Mouse (Mus musculus): ENCODE measurements around the gene Slc27a5. TPM values are rescaled to one million over a fixed set of nuclear protein-coding genes. Genes with fewer than 3 reads are reported as not detected.
A peak's percentile ranks its signal among the peaks of the same experiment; 100 is the strongest.

Gene Slc27a5
- polyA plus RNA-seq, 1 experiment from 2014 or later = not detected

DNA sequence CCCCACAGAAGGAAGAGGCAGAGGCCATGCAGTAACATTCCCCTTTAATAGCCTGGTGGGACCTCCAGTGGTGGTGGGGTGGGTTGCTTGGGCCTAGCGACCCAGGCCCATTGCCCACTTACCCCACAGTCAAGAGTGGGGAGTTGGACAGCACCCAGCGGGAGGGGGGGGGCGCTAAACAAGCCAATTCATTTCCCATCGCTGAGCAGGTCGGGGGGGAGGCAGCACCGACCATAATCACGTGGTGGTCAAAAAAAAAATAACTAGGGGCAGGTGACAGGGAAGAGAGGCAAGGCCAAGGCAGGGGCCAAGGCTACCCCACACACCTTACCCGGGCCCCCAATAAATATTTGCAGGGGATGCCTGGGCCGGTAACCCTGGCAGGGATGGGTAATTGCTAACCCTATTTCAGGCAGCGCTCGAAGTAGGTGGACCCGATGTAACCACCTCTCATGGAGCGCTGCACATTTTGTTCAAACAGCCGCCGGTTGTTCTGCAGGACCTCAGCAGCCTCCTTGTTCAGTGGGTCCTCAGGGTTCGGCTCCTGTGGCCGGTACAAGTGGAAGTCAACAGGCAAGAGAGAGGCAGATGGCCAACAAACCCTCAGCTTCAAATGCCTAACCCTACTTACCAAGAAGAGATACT lies 37.3 kb upstream of the Slc27a5 start:
- Histone ChIP-seq H3K4me1 (peaks cover 58% of the 10 kb centered on the region), H3K4me3 (peak overlapping the region; percentile 82), H3K36me3 (replicated peaks) (peaks cover 55% of the 10 kb centered on the region), H3K9me3 (no peaks in the 10 kb centered on the region; the same call in 1 of the 2 replicates), H3K27me3 (ENCODE audit: poor library complexity, severe bottlenecking) (no peaks in the 10 kb centered on the region), H3K27ac (peak overlapping the region; percentile 90)
- DNase-seq (ENCODE audit: extremely low spot score, low spot score) = no peak
- WGBS = 89% methylated on average over 17 of the region's 17 CpGs

DNA sequence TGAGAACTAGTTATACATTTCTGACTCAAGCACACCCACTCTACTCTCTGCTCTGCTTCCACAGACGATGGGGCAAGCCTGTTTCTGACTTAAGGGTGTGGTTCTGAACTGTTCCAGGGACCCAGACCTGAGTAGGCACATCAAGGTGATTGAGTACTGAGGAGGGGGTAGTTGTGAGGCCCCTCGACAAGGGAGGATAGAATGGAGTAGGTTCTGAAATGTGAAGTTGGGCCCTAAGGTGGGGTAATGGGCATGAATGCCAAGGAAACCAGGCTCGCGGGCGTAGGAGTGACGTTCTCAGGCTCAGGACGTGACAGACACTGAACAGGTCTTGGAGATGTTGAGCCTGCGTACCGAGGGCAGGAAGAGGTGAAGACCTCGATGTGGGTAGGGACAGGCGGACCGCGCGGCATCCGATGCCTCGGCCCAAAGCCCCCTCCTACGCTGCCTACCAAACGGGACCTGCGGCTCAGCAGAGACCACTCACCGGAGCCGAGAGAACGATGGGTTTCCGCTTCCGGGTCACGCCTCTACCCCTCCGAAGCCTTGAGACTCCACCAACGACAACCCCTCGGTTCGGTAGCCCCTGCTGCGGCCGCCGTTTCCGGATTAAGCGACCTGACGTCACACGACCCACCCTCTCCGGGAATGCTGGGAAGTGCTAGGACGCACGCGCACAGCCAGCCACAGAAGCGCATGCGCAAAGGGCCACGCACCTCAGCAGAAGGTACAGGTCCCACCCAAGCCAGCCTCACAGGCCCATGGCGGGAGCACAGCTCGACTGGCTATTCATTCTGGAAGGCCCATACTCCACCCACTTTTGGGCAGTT lies 36.4 kb upstream of the Slc27a5 start, which contains the start of gene Chmp2a:
Gene Chmp2a, minus strand, starts transcription at position 660 of the 830 bp plus-strand sequence.
- WGBS = under 1% methylated on average over 45 of the region's 45 CpGs
- DNase-seq (ENCODE audit: extremely low spot score, low spot score) = peak; percentile 99

GRCm38 (mm10) chr7:13033451-13034147 lies 35.6 kb upstream of the Slc27a5 start:
- Histone ChIP-seq H3K9me3 (no peaks in the 10 kb centered on the region; the same call in 1 of the 2 replicates), H3K4me1 (peaks cover 48% of the 10 kb centered on the region), H3K27me3 (ENCODE audit: poor library complexity, severe bottlenecking) (no peaks in the 10 kb centered on the region), H3K27ac (peak overlapping the region; percentile 90), H3K4me3 (peak overlapping the region; percentile 82), H3K36me3 (replicated peaks) (peaks cover 73% of the 10 kb centered on the region)
- peak; percentile 21 for DNase-seq (ENCODE audit: extremely low spot score, low spot score)
- WGBS = 54% methylated on average over 13 of the region's 13 CpGs

More for the DNA sequence above, 36.4 kb upstream of the Slc27a5 start, which contains the start of gene Chmp2a:
- peak within 1 kb of the TSS; percentile 90 for H3K27ac ChIP-seq
- H3K9me3 ChIP-seq = no peaks in the 10 kb centered on the region; the same call in 1 of the 2 replicates
- H3K4me3 ChIP-seq = peak within 1 kb of the TSS; percentile 82
- H3K36me3 ChIP-seq (replicated peaks) = peaks cover 65% of the 10 kb centered on the region
- H3K27me3 ChIP-seq (ENCODE audit: poor library complexity, severe bottlenecking) = no peaks in the 10 kb centered on the region
- H3K4me1 ChIP-seq = peaks cover 56% of the 10 kb centered on the region

GRCm38 (mm10) chr7:13032541-13032940 lies 34.5 kb upstream of the Slc27a5 start:
- Histone ChIP-seq H3K9me3 (no peaks in the 10 kb centered on the region), H3K27ac (no peak overlapping the region), H3K4me1 (peaks cover 46% of the 10 kb centered on the region), H3K4me3 (peak overlapping the region; percentile 10; the same call in 1 of the 2 replicates), H3K27me3 (ENCODE audit: poor library complexity, severe bottlenecking) (no peaks in the 10 kb centered on the region), H3K36me3 (replicated peaks) (peaks cover 83% of the 10 kb centered on the region)
- peak; percentile 23 for DNase-seq (ENCODE audit: extremely low spot score, low spot score)
- 93% methylated on average over 7 of the region's 7 CpGs for WGBS

DNA sequence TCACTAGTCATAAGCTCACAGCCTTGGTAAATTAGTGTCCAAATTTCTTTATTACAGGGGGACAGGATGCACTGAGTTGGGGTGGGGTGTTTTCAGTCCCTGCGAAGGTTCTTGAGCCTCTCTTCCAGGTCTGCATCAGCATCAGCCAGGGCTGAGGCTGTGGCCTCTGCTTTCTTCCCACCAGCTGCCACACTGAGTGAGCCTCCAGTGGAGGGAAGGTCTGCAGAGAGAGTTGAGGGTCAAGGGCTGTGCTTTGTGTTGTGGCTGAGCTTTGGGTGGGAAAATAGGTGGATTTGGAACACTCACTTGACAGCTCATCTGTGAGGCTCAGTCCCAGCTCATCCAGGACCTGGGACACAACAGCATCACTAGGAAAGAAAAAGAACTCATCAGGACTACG lies 34.0 kb upstream of the Slc27a5 start:
- H3K4me3 ChIP-seq = peak overlapping the region; percentile 10; the same call in 1 of the 2 replicates
- H3K27ac ChIP-seq = no peak overlapping the region
- H3K4me1 ChIP-seq = peaks cover 48% of the 10 kb centered on the region
- H3K36me3 ChIP-seq (replicated peaks) = peaks cover 89% of the 10 kb centered on the region
- 86% methylated on average over 2 of the region's 2 CpGs for WGBS
- DNase-seq (ENCODE audit: extremely low spot score, low spot score) = no peak
- H3K27me3 ChIP-seq (ENCODE audit: poor library complexity, severe bottlenecking) = no peaks in the 10 kb centered on the region
- H3K9me3 ChIP-seq = no peaks in the 10 kb centered on the region

DNA sequence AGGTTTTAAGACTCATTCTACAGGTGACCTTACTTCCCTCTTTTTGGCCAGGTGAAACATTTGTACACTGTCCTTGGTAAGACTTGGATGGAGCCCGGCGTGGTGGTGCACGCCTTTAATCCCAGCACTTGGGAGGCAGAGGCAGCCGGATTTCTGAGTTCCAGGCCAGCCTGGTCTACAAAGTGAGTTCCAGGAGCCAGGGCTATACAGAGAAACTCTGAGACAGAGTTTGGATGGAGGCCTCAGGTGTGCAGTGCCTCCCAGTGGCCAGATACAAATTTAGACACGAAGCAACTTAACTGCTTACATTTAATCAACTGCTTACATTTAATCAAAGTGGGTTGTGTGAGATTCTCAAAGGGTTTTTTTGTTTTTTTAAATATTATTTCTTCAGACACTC lies 33.1 kb upstream of the Slc27a5 start:
- no peak overlapping the region for H3K27ac ChIP-seq
- no peak for DNase-seq (ENCODE audit: extremely low spot score, low spot score)
- 80% methylated on average over 5 of the region's 5 CpGs for WGBS
- H3K4me3 ChIP-seq = no peak overlapping the region
- peaks cover 92% of the 10 kb centered on the region for H3K36me3 ChIP-seq (replicated peaks)
- H3K9me3 ChIP-seq = no peaks in the 10 kb centered on the region
- H3K27me3 ChIP-seq (ENCODE audit: poor library complexity, severe bottlenecking) = no peaks in the 10 kb centered on the region
- H3K4me1 ChIP-seq = peaks cover 48% of the 10 kb centered on the region

DNA sequence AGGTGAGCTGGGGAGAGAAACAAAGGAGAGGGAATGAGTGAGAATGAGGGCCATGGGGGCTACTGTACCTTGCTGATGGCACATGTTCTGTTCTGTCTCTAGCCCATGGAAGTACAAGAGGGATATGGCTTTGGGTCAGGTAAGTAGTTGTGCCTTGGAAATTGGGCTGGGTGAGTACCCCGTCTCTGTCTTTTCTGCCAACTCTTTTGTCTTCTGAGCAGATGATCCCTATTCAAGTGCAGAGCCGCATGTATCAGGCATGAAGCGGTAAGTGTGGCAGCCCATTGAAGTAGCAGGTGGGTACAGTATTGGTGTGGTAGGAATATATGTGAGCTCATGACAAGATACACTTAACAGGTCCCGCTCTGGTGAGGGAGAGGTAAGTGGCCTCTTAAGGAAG lies 31.0 kb upstream of the Slc27a5 start:
- no peak overlapping the region for H3K27ac ChIP-seq
- H3K27me3 ChIP-seq (ENCODE audit: poor library complexity, severe bottlenecking) = no peaks in the 10 kb centered on the region
- 0 out of 2 replicates have a peak, but pooled peaks cover 6% of the 10 kb centered on the region for H3K9me3 ChIP-seq
- WGBS = 95% methylated on average over 4 of the region's 4 CpGs
- peaks cover 91% of the 10 kb centered on the region for H3K36me3 ChIP-seq (replicated peaks)
- no peak overlapping the region; the same call in 1 of the 2 replicates for H3K4me3 ChIP-seq
- peaks cover 37% of the 10 kb centered on the region for H3K4me1 ChIP-seq
- no peak for DNase-seq (ENCODE audit: extremely low spot score, low spot score)

GRCm38 (mm10) chr7:13025511-13026112 lies 27.6 kb upstream of the Slc27a5 start:
- 0 out of 2 replicates have a peak, but pooled peaks cover 10% of the 10 kb centered on the region for H3K9me3 ChIP-seq
- WGBS = 34% methylated on average over 4 of the region's 4 CpGs
- peaks cover 33% of the 10 kb centered on the region for H3K4me1 ChIP-seq
- peaks cover 58% of the 10 kb centered on the region for H3K36me3 ChIP-seq (replicated peaks)
- no peak for DNase-seq (ENCODE audit: extremely low spot score, low spot score)
- peak overlapping the region; percentile 100 for H3K27ac ChIP-seq
- H3K27me3 ChIP-seq (ENCODE audit: poor library complexity, severe bottlenecking) = no peaks in the 10 kb centered on the region
- H3K4me3 ChIP-seq = peak overlapping the region; percentile 99

GRCm38 (mm10) chr7:13024805-13025204 lies 26.8 kb upstream of the Slc27a5 start:
- Histone ChIP-seq H3K4me1 (peaks cover 33% of the 10 kb centered on the region), H3K27ac (peak overlapping the region; percentile 100), H3K4me3 (peak overlapping the region; percentile 99), H3K9me3 (0 out of 2 replicates have a peak, but pooled peaks cover 10% of the 10 kb centered on the region), H3K27me3 (ENCODE audit: poor library complexity, severe bottlenecking) (no peaks in the 10 kb centered on the region), H3K36me3 (replicated peaks) (peaks cover 50% of the 10 kb centered on the region)
- under 1% methylated on average over 44 of the region's 44 CpGs for WGBS
- DNase-seq (ENCODE audit: extremely low spot score, low spot score) = peak; percentile 77

DNA sequence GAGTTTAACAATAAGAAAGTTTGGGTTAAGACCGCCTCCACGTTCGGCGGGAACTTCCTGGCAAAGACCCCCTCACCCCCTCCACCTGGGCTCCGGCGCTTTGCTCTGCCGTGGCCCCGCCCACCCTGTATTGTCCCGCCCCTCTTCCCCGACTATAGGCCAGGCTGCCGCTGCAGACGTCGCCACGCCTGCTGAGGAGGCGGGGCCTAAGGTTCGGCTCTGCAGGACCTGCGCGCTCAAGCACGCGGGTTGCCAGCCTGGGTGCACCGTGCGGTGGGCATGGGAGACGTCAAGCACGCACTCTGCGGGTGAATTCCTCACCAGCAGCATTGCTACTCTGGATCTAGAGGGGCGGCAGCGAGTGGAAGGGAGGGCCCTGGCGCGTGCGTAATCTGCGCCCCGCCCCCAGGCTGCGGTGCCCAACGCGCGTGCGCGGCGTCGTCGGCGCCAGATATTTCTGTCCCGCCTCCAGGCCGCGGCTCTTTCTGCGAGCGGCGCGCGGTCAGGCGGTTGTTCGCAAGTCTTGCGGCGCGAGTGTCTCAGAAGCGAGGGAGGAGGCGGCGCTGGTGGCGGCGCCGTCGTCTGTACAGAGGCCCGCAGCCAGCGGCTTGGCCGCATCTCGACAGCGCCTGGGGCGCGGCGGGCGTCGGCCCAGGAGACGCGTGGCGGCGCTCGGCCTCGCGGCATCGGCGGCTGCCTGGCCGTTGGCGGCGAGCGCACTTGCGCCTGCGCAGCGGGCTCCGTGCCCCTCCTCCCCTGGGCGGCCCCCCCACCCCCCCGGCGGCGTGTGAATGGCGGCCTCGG lies 26.1 kb upstream of the Slc27a5 start:
- under 1% methylated on average over 95 of the region's 95 CpGs for WGBS
- Histone ChIP-seq H3K27me3 (ENCODE audit: poor library complexity, severe bottlenecking) (no peaks in the 10 kb centered on the region), H3K27ac (peak overlapping the region; percentile 100), H3K36me3 (replicated peaks) (peaks cover 43% of the 10 kb centered on the region), H3K4me1 (peaks cover 33% of the 10 kb centered on the region), H3K9me3 (0 out of 2 replicates have a peak, but pooled peaks cover 10% of the 10 kb centered on the region), H3K4me3 (peak overlapping the region; percentile 99)
- peak; percentile 95 for DNase-seq (ENCODE audit: extremely low spot score, low spot score)

- H3K27ac ChIP-seq = peak overlapping the region; percentile 100
- H3K27me3 ChIP-seq (ENCODE audit: poor library complexity, severe bottlenecking) = no peaks in the 10 kb centered on the region
- 5% methylated on average over 31 of the region's 31 CpGs for WGBS
- peak; percentile 92 for DNase-seq (ENCODE audit: extremely low spot score, low spot score)
- H3K36me3 ChIP-seq (replicated peaks) = peaks cover 31% of the 10 kb centered on the region
- H3K4me1 ChIP-seq = peaks cover 33% of the 10 kb centered on the region
- 0 out of 2 replicates have a peak, but pooled peaks cover 10% of the 10 kb centered on the region for H3K9me3 ChIP-seq
- peak overlapping the region; percentile 99 for H3K4me3 ChIP-seq
These were observed 25.0 kb upstream of the Slc27a5 start for GRCm38 (mm10) chr7:13022773-13023535.
